Mouse (Mus musculus): ENCODE results near the gene Ptpn22. TPM values are rescaled to one million over a fixed set of nuclear protein-coding genes. Genes with fewer than 3 reads are reported as not detected.

Gene Ptpn22
- polyA plus RNA-seq (2014; fragmentation: Illumina TruSeq; extraction: RNeasy Lipid Tissue Mini Kit (QIAGEN cat#74804); ENCODE audit: low read depth, low replicate concordance) = 2.9 TPM

DNA sequence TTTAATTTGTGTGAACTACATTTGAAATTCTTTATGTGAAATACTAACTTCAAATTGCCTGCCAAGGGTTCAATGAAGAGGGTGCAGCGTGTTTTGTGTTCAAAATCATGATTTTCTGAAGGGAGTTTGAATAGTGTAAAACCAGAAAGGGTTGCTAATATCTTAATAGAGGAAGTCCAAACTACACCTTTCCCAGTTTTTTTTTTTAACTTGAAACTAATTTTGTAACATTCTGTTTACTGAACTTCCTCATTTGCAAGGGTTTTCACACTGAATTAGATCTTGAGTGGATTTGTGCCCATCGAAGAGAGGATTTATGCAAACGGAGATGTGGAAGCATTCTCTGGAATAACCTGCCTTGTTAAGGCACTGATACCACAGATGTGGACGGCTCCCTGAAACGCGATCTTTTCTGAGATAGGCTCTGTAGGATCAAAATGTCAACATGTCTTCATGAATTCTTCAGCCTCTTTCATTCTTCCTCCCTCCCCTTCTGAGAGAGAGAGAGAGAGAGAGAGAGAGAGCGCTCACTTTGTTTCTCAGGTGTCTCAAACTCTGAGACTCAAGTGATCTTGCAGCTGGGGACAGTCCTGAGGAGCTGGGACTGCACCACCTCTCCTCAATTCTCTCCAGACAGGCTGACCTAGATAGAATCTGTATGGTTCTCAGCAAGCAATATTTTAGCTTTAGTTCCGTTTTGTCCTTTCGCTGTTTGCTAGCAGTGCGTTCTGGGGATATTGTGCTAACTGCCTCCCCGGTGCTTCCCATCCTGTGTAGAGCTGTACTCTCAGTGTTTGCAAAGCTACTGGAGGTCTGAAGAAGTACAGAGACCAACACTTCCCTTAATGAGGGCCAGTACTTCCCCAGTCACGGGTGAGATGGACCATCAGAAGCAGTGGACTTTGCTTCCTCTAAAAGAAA, at the start of gene Ptpn22:
Gene Ptpn22, plus strand, starts transcription at position 915 of the 921 bp plus-strand sequence.

GRCm38 (mm10) chr3:103832426-103832825, 27.2 kb upstream of the Ptpn22 start, which contains the start of gene Bcl2l15:
TSS of gene Bcl2l15 (plus strand) at chr3:103832601.

GRCm38 (mm10) chr3:103914010-103914669, 54.5 kb downstream of the Ptpn22 start, which contains the start of gene Rsbn1:
TSS of gene Rsbn1 (plus strand) at chr3:103914120.

Other genes starting within 250 kb of the Ptpn22 start
- gene Atg4a-ps, start 213.7 kb upstream of the Ptpn22 start, polyA plus RNA-seq (2014; fragmentation: Illumina TruSeq; extraction: RNeasy Lipid Tissue Mini Kit (QIAGEN cat#74804); ENCODE audit: low read depth, low replicate concordance) = 0.29 TPM
- 19.1 TPM for gene Olfml3, start 121.8 kb upstream of the Ptpn22 start, polyA plus RNA-seq (2014; fragmentation: Illumina TruSeq; extraction: RNeasy Lipid Tissue Mini Kit (QIAGEN cat#74804); ENCODE audit: low read depth, low replicate concordance)
- not detected for gene Gm10964, start 120.4 kb upstream of the Ptpn22 start, polyA plus RNA-seq (2014; fragmentation: Illumina TruSeq; extraction: RNeasy Lipid Tissue Mini Kit (QIAGEN cat#74804); ENCODE audit: low read depth, low replicate concordance)
- 104 TPM for gene Hipk1, start 68.2 kb upstream of the Ptpn22 start, polyA plus RNA-seq (2014; fragmentation: Illumina TruSeq; extraction: RNeasy Lipid Tissue Mini Kit (QIAGEN cat#74804); ENCODE audit: low read depth, low replicate concordance)
- gene Dclre1b, start 50.4 kb upstream of the Ptpn22 start, polyA plus RNA-seq (2014; fragmentation: Illumina TruSeq; extraction: RNeasy Lipid Tissue Mini Kit (QIAGEN cat#74804); ENCODE audit: low read depth, low replicate concordance) = 10.9 TPM
- 16.2 TPM for gene Ap4b1, start 50.3 kb upstream of the Ptpn22 start, polyA plus RNA-seq (2014; fragmentation: Illumina TruSeq; extraction: RNeasy Lipid Tissue Mini Kit (QIAGEN cat#74804); ENCODE audit: low read depth, low replicate concordance)
- not detected for gene Gm43064, start 50.2 kb upstream of the Ptpn22 start, polyA plus RNA-seq (2014; fragmentation: Illumina TruSeq; extraction: RNeasy Lipid Tissue Mini Kit (QIAGEN cat#74804); ENCODE audit: low read depth, low replicate concordance)
- gene Bcl2l15, start 27.2 kb upstream of the Ptpn22 start, polyA plus RNA-seq (2014; fragmentation: Illumina TruSeq; extraction: RNeasy Lipid Tissue Mini Kit (QIAGEN cat#74804); ENCODE audit: low read depth, low replicate concordance) = not detected
- gene Rsbn1, start 54.3 kb downstream of the Ptpn22 start, polyA plus RNA-seq (2014; fragmentation: Illumina TruSeq; extraction: RNeasy Lipid Tissue Mini Kit (QIAGEN cat#74804); ENCODE audit: low read depth, low replicate concordance) = 49.7 TPM
- 29.7 TPM for gene Phtf1, start 108.3 kb downstream of the Ptpn22 start, polyA plus RNA-seq (2014; fragmentation: Illumina TruSeq; extraction: RNeasy Lipid Tissue Mini Kit (QIAGEN cat#74804); ENCODE audit: low read depth, low replicate concordance)